Mouse (Mus musculus): ENCODE results near the gene Rps27rt.
"Not testable (repeated sequence)": the region's sequence is repeated elsewhere in the genome, so short reads cannot be mapped to it uniquely, and the experiment has no call there.

Rps27rt gene

GRCm38 (mm10) chr9:114979969-114980368, 2.6 kb downstream of the Rps27rt start:
- DNase-seq: no peak

GRCm38 (mm10) chr9:114978281-114979111, 4.0 kb downstream of the Rps27rt start, which contains the start of gene Osbpl10:
Gene Osbpl10, plus strand, starts transcription at chr9:114978569.
- peak; percentile 94 for DNase-seq

GRCm38 (mm10) chr9:114977461-114978280, 4.9 kb downstream of the Rps27rt start:
- no peak for DNase-seq

GRCm38 (mm10) chr9:114966286-114966685, 16.3 kb downstream of the Rps27rt start:
- not testable (repeated sequence) for DNase-seq

GRCm38 (mm10) chr9:114964093-114964492, 18.4 kb downstream of the Rps27rt start:
- DNase-seq: no peak

GRCm38 (mm10) chr9:114960844-114961243, 21.7 kb downstream of the Rps27rt start:
- DNase-seq: no peak

- no peak for DNase-seq
Observed at GRCm38 (mm10) chr9:114960043-114960789, 22.3 kb downstream of the Rps27rt start.

GRCm38 (mm10) chr9:114956945-114957344, 25.6 kb downstream of the Rps27rt start:
- peak; percentile 39 for DNase-seq

GRCm38 (mm10) chr9:114955340-114955739, 27.2 kb downstream of the Rps27rt start:
- no peak for DNase-seq

GRCm38 (mm10) chr9:114952866-114953265, 29.7 kb downstream of the Rps27rt start:
- no peak for DNase-seq

GRCm38 (mm10) chr9:114948395-114948794, 34.1 kb downstream of the Rps27rt start:
- peak; percentile 26 for DNase-seq

GRCm38 (mm10) chr9:114945576-114945975, 37.0 kb downstream of the Rps27rt start:
- DNase-seq: no peak

- no peak for DNase-seq
Observed at GRCm38 (mm10) chr9:114944642-114945041, 37.9 kb downstream of the Rps27rt start.

GRCm38 (mm10) chr9:114936687-114937086, 45.9 kb downstream of the Rps27rt start:
- DNase-seq: no peak

- DNase-seq: no peak
Observed at GRCm38 (mm10) chr9:114935321-114935720, 47.2 kb downstream of the Rps27rt start.

GRCm38 (mm10) chr9:114934231-114934630, 48.3 kb downstream of the Rps27rt start:
- no peak for DNase-seq

GRCm38 (mm10) chr9:114933723-114934171, 48.8 kb downstream of the Rps27rt start, which contains the start of gene Gpd1l:
Gene Gpd1l, minus strand, starts transcription at chr9:114933987.
- peak; percentile 98 for DNase-seq

- DNase-seq: no peak
Observed at GRCm38 (mm10) chr9:114933037-114933722, 49.4 kb downstream of the Rps27rt start.

- peak; percentile 37 for DNase-seq
Observed at GRCm38 (mm10) chr9:114932607-114933006, 49.9 kb downstream of the Rps27rt start.
